Mouse (Mus musculus) CD4-positive, CD25-positive, alpha-beta regulatory T cell (primary cell): ENCODE data around the gene Hmces. TPM values are rescaled to one million over a fixed set of nuclear protein-coding genes. Genes with fewer than 3 reads are reported as not detected.

Experiments
- polyA plus RNA-seq: library from polyadenylated mRNA; unstranded; fragments of 100-300 nt; shearing (Covaris generic); gene quantifications from one replicate; pipeline ENCODE4 v1.2.1, GENCODE M21; 2017

Hmces gene
- polyA plus RNA-seq = 40.3 TPM

DNA sequence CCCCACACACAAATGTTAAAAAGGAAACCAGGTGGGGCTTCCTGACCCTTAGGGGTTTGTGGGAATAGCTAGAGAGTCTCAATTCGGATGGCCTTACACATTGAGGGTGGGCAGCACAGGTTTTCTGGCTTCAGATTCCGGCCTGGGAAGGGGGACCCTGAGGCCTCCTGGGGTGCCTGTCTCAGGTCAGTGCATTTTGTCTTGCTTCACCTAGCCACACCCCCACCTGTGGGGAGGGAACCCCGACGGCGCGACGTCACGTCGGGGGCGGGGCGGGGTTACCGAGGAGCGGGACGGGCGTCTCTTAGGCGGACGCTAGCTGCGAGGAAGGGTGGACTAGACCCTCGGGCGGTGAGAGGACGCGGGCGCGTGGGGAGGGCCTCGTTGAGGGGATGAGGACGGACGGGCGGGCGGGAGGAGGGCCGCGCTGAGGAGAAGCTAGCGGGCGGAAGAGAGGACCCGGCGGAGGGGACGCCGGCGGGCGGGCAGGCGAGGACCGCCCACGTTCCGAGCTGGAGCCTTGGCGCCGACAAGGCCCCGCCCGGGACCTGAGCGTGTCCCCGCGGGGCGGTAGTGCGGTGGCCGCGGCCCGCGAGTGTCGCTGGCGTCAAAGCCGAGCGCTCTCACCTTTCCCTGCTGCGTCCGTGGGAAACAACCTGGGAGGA is at the start of gene Hmces:
Gene Hmces, plus strand, starts transcription at position 275 of the 665 bp plus-strand sequence.

GRCm38 (mm10) chr6:87887594-87888233 is 26.0 kb upstream of the Hmces start, which contains the start of gene Copg1:
TSS of gene Copg1 (plus strand) at chr6:87887814.

DNA sequence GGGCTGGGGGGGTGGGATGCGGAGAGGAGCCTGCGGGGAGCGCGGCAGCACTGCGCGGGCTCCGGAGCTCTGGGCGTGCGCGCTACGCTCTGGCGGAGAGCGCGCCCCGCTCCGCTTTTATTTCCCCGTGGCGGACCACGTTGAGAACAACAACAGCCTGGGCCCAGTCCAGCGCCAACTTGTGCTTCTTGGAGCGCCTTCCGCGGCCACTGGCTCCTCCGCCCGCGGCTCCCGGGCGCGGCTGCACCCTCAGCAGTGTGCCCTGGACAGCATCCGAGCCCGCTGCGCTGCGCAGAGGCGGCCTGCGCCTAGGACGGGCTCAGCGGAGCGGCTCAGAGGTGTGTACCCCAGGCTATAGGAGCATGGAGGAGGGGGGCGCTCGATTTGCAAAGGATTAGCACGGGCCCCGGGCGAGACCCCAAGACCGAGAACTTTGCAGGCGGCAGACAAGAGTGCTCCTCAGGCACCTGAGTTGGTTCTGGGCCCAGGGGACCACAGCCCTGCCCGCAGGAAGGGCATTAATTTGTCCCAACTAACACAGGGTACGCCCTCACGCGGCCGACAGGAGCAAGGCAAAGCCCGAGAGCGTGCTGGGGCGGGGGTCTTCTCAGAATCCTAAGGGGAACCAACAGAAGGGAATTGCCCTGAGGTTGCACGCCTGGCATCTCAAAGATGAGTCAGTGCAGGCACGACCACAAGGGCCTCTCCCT is 68.0 kb downstream of the Hmces start, which contains the start of gene H1fx:
Gene H1fx, minus strand, starts transcription at position 91 of the 710 bp plus-strand sequence.

Other genes with a start within 250 kb of the Hmces start
- 9.9 TPM for gene Aplf, start 241.7 kb upstream of the Hmces start, polyA plus RNA-seq
- 0.34 TPM for gene Efcc1, start 183.1 kb upstream of the Hmces start, polyA plus RNA-seq
- not detected for gene Gp9, start 135.9 kb upstream of the Hmces start, polyA plus RNA-seq
- gene Rab43, start 101.8 kb upstream of the Hmces start, polyA plus RNA-seq = 34.5 TPM
- gene Gm45140, start 78.1 kb upstream of the Hmces start, polyA plus RNA-seq = 12.3 TPM
- gene Isy1, start 75.1 kb upstream of the Hmces start, polyA plus RNA-seq = 72.1 TPM
- gene Cnbp, start 62.8 kb upstream of the Hmces start, polyA plus RNA-seq = 1,206 TPM
- gene Copg1, start 26.1 kb upstream of the Hmces start, polyA plus RNA-seq = 154 TPM
- gene H1fx, start 67.7 kb downstream of the Hmces start, polyA plus RNA-seq = not detected
- 285 TPM for gene Rab7, start 131.3 kb downstream of the Hmces start, polyA plus RNA-seq
- gene Rpn1, start 170.5 kb downstream of the Hmces start, polyA plus RNA-seq = 213 TPM